Mouse (Mus musculus) adrenal gland, adult (tissue): ENCODE results near the gene Exosc8.
"Not testable (repeated sequence)": the region's sequence is repeated elsewhere in the genome, so short reads cannot be mapped to it uniquely, and the experiment has no call there.

Experiments used
- DNase-seq, 2 experiments: peaks; one replicate each; pipeline ENCODE4 v3.0.0; 2022 to 2023; ENCODE audit warnings: low spot score in 1 of 2; ENCODE audit not compliant: inconsistent age in 2 of 2

The Exosc8 gene

GRCm38 (mm10) chr3:54735247-54736046 lies at the start of gene Exosc8, which contains the start of gene Alg5:
Exosc8 (minus strand) TSS chr3:54735393.
Alg5 (plus strand) TSS chr3:54735539.
- peak; percentile 92 to 98 for DNase-seq

- DNase-seq = peak in 1 of 2 experiments; percentile 59
Measured at GRCm38 (mm10) chr3:54775989-54776631, 40.9 kb upstream of the Exosc8 start.

- no peak for DNase-seq
Measured at GRCm38 (mm10) chr3:54773613-54774012, 38.4 kb upstream of the Exosc8 start.

DNA sequence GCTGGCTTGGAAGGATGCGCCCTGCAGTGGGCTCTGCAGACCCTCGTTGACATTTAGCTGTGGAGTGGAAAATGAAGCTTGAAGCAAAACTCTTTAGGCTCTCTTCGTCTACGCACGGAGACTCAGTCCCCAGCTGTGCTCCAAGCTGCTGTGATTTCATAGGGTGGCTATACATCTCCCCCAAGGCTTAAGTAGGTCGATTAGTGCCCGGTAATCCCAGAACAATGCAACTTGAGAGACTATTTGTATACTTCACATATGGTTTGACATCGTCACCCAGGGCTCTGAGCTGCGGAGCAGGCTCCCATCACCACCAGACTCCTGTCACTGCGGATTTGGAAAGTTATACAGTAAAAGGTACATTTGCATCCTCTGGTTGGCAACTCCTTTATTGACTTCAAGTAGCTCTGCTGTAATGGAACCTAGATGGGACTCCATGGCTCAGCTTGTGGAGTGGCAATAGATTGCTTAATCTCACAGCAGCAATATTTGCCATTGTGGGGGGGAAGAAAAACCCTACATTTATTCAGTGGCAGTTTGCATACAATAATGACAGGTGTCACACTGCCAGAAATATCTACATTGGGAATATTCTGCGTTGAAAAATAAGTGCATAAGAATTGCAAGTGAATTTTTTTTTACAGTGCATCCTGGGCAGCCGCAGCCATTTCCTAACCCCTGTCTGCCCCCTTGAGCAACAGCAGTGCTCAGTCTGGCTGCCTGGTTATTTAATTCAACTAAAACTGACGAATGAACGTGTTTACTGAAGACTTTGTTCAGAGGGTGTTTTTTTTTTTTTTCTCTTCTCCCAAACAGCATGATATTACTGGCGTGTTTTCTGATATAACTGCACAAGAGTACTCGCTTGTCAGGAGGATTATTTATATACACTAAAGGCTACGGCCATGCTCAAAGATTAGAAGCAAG lies 34.4 kb upstream of the Exosc8 start:
- no peak for DNase-seq

GRCm38 (mm10) chr3:54768592-54768991 lies 33.4 kb upstream of the Exosc8 start:
- DNase-seq = no peak

GRCm38 (mm10) chr3:54766811-54767210 lies 31.6 kb upstream of the Exosc8 start:
- no peak for DNase-seq

GRCm38 (mm10) chr3:54766034-54766433 lies 30.8 kb upstream of the Exosc8 start:
- no peak for DNase-seq

- not testable (repeated sequence) for DNase-seq
Measured at GRCm38 (mm10) chr3:54765521-54765920, 30.3 kb upstream of the Exosc8 start.

- peak; percentile 36 to 67 for DNase-seq
Measured at GRCm38 (mm10) chr3:54764418-54764817, 29.2 kb upstream of the Exosc8 start.

GRCm38 (mm10) chr3:54761258-54761657 lies 26.1 kb upstream of the Exosc8 start:
- no peak for DNase-seq

DNA sequence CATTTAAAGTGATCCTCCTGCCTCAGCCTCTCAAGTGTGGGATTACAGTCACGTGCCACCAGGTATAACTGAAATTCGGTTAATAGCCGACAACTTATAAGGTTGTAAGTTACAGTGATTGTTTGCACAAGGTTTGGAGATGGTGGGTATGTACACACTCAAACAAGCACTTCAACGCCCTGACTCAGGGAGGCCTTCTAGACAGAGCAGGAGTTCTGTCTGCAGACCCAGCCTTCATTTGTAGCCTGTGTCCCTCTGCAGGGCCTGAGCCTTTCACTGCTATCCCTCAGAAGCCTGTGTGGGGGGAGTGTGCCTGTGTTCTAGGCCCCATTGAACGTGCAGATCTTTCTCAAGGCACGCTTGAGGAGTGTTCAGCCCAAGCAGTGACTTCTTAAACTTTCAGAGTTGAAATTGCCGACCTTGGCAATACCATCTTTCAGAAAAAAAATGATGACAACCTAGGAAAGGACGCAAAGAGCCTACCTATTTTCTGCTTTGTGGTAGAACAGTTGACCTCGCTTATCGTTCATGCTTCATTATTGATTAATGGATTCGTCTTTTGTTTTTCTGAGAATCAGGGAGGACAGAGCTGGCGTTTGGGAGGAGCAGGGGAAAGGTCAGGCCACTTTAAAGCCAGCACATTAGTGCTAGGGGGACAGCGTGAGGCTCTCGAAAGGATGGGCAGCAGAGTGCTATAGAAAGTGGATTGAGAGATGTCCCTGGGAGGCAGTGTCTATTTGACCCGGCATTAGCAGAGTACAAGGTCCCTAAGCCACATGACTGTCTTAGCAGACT lies 25.3 kb upstream of the Exosc8 start:
- peak; percentile 67 to 89 for DNase-seq

- DNase-seq = peak; percentile 49 to 85
Measured at GRCm38 (mm10) chr3:54759211-54759610, 24.0 kb upstream of the Exosc8 start.

DNA sequence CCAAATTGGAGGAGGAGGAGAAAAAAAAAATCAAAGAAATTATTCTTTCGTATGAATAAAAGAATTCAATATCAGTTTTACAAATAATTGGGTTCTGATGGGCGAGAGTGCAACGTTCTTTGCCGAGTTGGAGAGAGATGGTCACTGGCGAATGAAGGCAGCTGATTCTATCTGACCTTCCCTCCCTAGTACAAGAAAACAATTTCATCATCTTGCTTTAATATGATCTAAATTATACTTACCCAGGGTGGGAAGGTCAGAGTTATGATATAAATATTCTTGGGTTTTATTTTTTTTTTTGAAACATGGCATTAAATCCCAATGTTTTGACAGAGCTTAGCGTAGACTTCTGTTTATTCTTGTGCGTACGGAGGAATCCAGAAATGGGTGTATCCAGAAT lies 22.3 kb upstream of the Exosc8 start:
- peak in 1 of 2 experiments; percentile 61 for DNase-seq

GRCm38 (mm10) chr3:54756058-54756457 lies 20.9 kb upstream of the Exosc8 start:
- peak in 1 of 2 experiments; percentile 72 for DNase-seq

- peak; percentile 91 to 96 for DNase-seq
Measured at GRCm38 (mm10) chr3:54755145-54756041, 20.2 kb upstream of the Exosc8 start, which contains the start of gene Smad9. Smad9 (plus strand) TSS chr3:54755582.

DNA sequence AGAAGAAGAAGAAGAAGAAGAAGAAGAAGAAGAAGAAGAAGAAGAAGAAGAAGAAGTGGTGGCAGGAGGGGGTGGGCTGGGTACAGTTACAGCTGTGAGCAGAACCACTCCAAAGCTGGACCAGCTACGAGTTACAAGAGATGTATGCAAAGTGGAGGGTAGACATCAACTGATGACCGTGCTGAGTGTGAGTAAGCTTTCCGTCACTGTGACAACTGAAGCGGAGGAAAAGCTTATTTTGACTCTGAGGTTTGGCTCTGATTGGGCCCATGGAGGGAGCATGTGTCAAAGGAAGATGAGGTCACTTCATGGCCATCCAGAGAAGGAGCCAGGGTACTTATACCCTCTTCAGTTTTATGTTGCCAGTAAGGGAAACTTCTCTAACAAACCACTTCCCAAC lies 18.2 kb upstream of the Exosc8 start:
- peak in 1 of 2 experiments; percentile 22 for DNase-seq

DNA sequence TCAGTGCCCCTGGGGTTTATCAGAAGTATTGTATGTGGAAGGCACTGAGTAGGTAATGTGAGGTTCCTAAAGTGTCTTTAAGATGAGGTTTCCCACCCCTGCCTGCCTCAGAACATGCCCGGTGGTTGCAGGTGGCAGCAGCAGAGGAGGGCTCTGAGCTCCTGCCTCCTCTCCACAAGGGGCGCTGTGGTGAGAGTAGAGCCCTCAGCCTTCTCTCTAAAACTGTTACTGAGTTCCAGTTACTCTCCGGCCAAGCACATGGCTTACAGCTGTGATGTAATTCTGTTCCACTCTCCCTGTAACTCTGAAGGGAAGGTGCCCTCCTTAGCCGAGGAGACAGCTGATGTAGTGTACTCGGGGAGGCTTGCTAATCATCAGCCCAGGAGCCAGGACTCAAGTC lies 10.6 kb upstream of the Exosc8 start:
- peak in 1 of 2 experiments; percentile 63 for DNase-seq

DNA sequence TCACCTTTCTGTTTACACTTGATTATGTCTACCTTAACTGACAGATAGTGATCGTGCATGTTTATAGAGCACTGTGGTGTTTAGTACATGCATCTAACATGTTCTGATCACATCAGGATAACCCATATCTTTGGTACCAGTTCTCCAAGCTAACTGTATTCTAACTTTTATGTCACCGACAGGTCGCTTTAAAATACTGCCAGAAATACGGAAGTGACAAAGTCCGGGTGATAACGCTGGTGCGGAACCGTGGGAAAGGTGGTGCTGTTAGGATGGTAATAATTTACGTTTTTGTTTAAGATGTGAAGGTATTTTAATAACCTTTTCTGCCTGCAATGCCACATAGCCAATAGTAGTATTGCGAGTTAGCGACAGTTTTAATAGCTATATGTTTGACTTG lies 6.8 kb upstream of the Exosc8 start:
- no peak for DNase-seq

DNA sequence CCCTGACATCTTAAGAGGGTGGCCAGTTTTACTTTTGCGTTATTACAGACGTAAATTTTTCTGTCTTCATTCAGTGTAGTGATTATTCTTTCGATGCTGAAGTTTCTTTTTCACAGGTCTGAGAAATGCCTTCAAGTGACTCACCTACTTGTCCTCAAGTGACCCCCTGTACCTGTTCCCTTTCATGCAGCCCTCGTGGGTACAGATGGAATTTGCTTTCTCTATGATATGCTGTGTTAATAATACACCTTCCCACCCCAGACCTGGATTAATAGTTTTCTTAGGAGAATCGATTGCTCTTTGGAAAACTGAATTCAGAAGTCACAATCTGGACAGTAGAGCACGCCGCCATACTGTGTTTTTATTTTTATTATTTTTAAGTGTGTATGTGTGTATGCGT lies 2.1 kb upstream of the Exosc8 start:
- no peak for DNase-seq
